20 mouse cellular contexts compared by ENCODE assay signal in genomic region chr4:108068081-108068480, GRCm38 (mm10). TPM values are rescaled to one million over a fixed set of nuclear protein-coding genes. Genes with fewer than 3 reads are reported as not detected.
DNase-seq lines count a peak whose midpoint lies in the region; ATAC-seq and TF ChIP-seq lines count a peak whose summit lies in the region.
"Had no signal": no experiment of that assay in that cellular context is flagged by ENCODE, and none has a peak within 500 bp of the region (broad histone marks: within the 10 kb centered on the region; RNA-seq: fewer than 3 reads in every experiment).

No protein-coding gene starts in this region.

- peak; percentile 43 for DNase-seq in kidney, adult 18-20 months
- DNase-seq in kidney, postnatal 4 days: no peak
- DNase-seq in lung, postnatal 0 days (ENCODE audit: low spot score): no peak
- DNase-seq in lung, postnatal 25 days (ENCODE audit: low spot score): no peak
- no peak for DNase-seq in liver, postnatal 0 days
- DNase-seq in heart, postnatal 10 days: no peak
- DNase-seq: adrenal gland, adult 2 months; heart, adult 18-20 months; lung, embryonic 14.5 days; right cerebral cortex, adult 18-20 months; thymus, postnatal 25 days had no signal

- H3K27ac ChIP-seq in lung, postnatal 0 days (ENCODE audit: low read length): no peak overlapping the region
- peak overlapping the region; percentile 93 for H3K27ac ChIP-seq in liver, postnatal 0 days (ENCODE audit: low read depth)
- H3K27ac ChIP-seq: forebrain, embryonic 12.5 days; heart, embryonic 15.5 days; limb, embryonic 10.5 days; midbrain, embryonic 12.5 days; neural tube, embryonic 12.5 days had no signal

- H3K4me2 ChIP-seq in lung, postnatal 0 days (replicated peaks; ENCODE audit: low read depth, low read length): 0 out of 2 replicates have a peak overlapping the region, but pooled peaks have one; percentile 6
- peak overlapping the region; percentile 29 for H3K4me2 ChIP-seq in liver, postnatal 0 days (ENCODE audit: low read depth, low read length)
- H3K4me2 ChIP-seq: forebrain, embryonic 12.5 days; heart, embryonic 15.5 days; lung, embryonic 14.5 days; midbrain, embryonic 12.5 days; neural tube, embryonic 12.5 days had no signal

- 76% methylated on average over 2 of the region's 2 CpGs for WGBS in lung, postnatal 0 days
- WGBS in liver, postnatal 0 days (ENCODE audit: insufficient replicate concordance): 58% methylated on average over 2 of the region's 2 CpGs

- no peaks in the 10 kb centered on the region for H3K9me3 ChIP-seq in lung, postnatal 0 days (ENCODE audit: low read length)
- no peaks in the 10 kb centered on the region for H3K9me3 ChIP-seq in liver, postnatal 0 days (ENCODE audit: low read length)
- H3K9me3 ChIP-seq: forebrain, embryonic 12.5 days; heart, embryonic 15.5 days; limb, embryonic 10.5 days; midbrain, embryonic 12.5 days; neural tube, embryonic 12.5 days had no signal

- no peak for ATAC-seq in lung, postnatal 0 days
- ATAC-seq in liver, postnatal 0 days: peak; percentile 28
- no peak for ATAC-seq in megakaryocyte-erythroid progenitor cell, adult 5-6 weeks (replicated peaks; ENCODE audit: low FRiP score, low TSS enrichment, poor library complexity, severe bottlenecking)
- ATAC-seq: hindbrain, embryonic 16.5 days had no signal

- no peak overlapping the region for H3K9ac ChIP-seq in lung, postnatal 0 days (replicated peaks; ENCODE audit: low read depth)
- peak overlapping the region; percentile 72 for H3K9ac ChIP-seq in liver, postnatal 0 days (replicated peaks)
- H3K9ac ChIP-seq: forebrain, embryonic 12.5 days; heart, embryonic 15.5 days; lung, embryonic 14.5 days; midbrain, embryonic 12.5 days; neural tube, embryonic 12.5 days had no signal

- peaks cover 5% of the 10 kb centered on the region; the same call in 1 of the 2 replicates for H3K4me1 ChIP-seq in lung, postnatal 0 days (ENCODE audit: insufficient read depth, low read depth, low read length)
- peaks cover 20% of the 10 kb centered on the region for H3K4me1 ChIP-seq in liver, postnatal 0 days (ENCODE audit: insufficient read depth)

- no peaks in the 10 kb centered on the region for H3K27me3 ChIP-seq in lung, postnatal 0 days (replicated peaks; ENCODE audit: insufficient read depth, low read length)
- H3K27me3 ChIP-seq in liver, postnatal 0 days (ENCODE audit: insufficient read depth, low read length): no peaks in the 10 kb centered on the region
- H3K27me3 ChIP-seq: forebrain, embryonic 12.5 days; heart, embryonic 15.5 days; midbrain, embryonic 12.5 days; neural tube, embryonic 12.5 days had no signal

- no peak for TF ChIP-seq EP300 in lung, postnatal 0 days (IDR thresholded peaks at IDR 0.05)
- peak; percentile 81 for TF ChIP-seq EP300 in liver, postnatal 0 days (IDR thresholded peaks at IDR 0.05; ENCODE audit: low read depth)

- H3K36me3 ChIP-seq in lung, postnatal 0 days (ENCODE audit: insufficient read depth, low read length): 0 out of 2 replicates have a peak, but pooled peaks cover 3% of the 10 kb centered on the region
- peaks cover 22% of the 10 kb centered on the region for H3K36me3 ChIP-seq in liver, postnatal 0 days (replicated peaks; ENCODE audit: insufficient read depth, low read length)

- H3K4me3 ChIP-seq in lung, postnatal 0 days (ENCODE audit: low read depth, low read length): no peak overlapping the region
- H3K4me3 ChIP-seq in liver, postnatal 0 days (ENCODE audit: low read depth, low read length): no peak overlapping the region
- H3K4me3 ChIP-seq: forebrain, embryonic 12.5 days; heart, embryonic 15.5 days; limb, embryonic 10.5 days; midbrain, embryonic 12.5 days; neural tube, embryonic 12.5 days had no signal

- TF ChIP-seq CTCF in lung, postnatal 0 days (IDR thresholded peaks at IDR 0.05): no peak
- TF ChIP-seq CTCF in liver, postnatal 0 days (IDR thresholded peaks at IDR 0.05; ENCODE audit: low read depth): no peak

- intact Hi-C loops in heart, postnatal 10 days (cut with DNase I): no loop called here

RNA-seq across cellular contexts. Expression of gene Podn, which starts 28.2 kb away (rescaled TPM):
- polyA plus RNA-seq in lung, postnatal 0 days (2015; fragmentation: Nextera tagmentation; extraction: Ambion mirVana): 2.8 and 3.3 TPM in 2 replicates
- 0.34 and 0.43 TPM in 2 replicates for polyA plus RNA-seq in liver, postnatal 0 days (2015; fragmentation: Nextera tagmentation; extraction: Ambion mirVana)
- total RNA-seq in heart, postnatal 10 days (2021): 10 to 100 TPM; 12.1 to 24.1 TPM
- 1.4 TPM in 1 of 2 replicates, not detected in the other for total RNA-seq in megakaryocyte-erythroid progenitor cell, adult 5-6 weeks (2014; fragmentation: Nextera tagmentation)
- total RNA-seq in megakaryocyte-erythroid progenitor cell, adult 5-6 weeks (2017): 1.2 TPM in 1 of 2 replicates, not detected in the other
- total RNA-seq: hematopoietic stem cell, adult 5-6 weeks; monocyte, adult 5-6 weeks had no signal

Comparison
In these comparisons a context has a peak if more than half of its experiments do, and no peak if none do; other contexts are left out.
1. RNA of gene Podn, which starts 28.2 kb away (total RNA-seq): 12.1 to 24.1 TPM in heart, postnatal 10 days; 1.2 to 1.4 TPM in megakaryocyte-erythroid progenitor cell, adult 5-6 weeks; every median in the first group is over 4 times any median in the second.